Mouse (Mus musculus) erythroblast, embryonic 14.5 days (primary cell): ENCODE results near the gene Itgb3.

Source experiments
- GATA1 ChIP-seq: IDR thresholded peaks from 2 replicates; pipeline ENCODE4 v1.6.1; 2012; ENCODE audit warnings: low read length, inconsistent platforms, mixed read lengths
- TAL1 ChIP-seq: IDR thresholded peaks from 3 replicates; pipeline ENCODE4 v1.6.1; 2012; ENCODE audit warnings: low read length, inconsistent platforms, mixed read lengths

GRCm38 (mm10) chr11:104639634-104640033 is 31.8 kb downstream of the Itgb3 start:
- TF ChIP-seq GATA1 (no peak), TAL1 (no peak)
